Mouse (Mus musculus) forebrain, embryonic 16.5 days (tissue): ENCODE measurements around the gene Sort1. TPM values are rescaled to one million over a fixed set of nuclear protein-coding genes. Genes with fewer than 3 reads are reported as not detected.

Experiments
- ATAC-seq: fragments of 200-750 bp; cut with Nextera tagmentation; 2 replicates; pipeline ENCODE4 v1.8.0; 2017; ENCODE audit warnings: mild to moderate bottlenecking, moderate library complexity
- H3K27ac ChIP-seq: fragments of 300-500 bp; sonication (generic); 2 replicates; pipeline ENCODE4 v1.5.1; 2014; ENCODE audit warnings: low read length, control low read depth
- H3K27me3 ChIP-seq: fragments of 300-500 bp; sonication (generic); replicated peaks from 2 replicates; pipeline ENCODE4 v1.6.1; 2014; ENCODE audit warnings: low read length; ENCODE audit not compliant: control insufficient read depth, insufficient read depth
- H3K36me3 ChIP-seq: fragments of 300-500 bp; sonication (generic); 2 replicates; pipeline ENCODE4 v1.6.1; 2014; ENCODE audit not compliant: control insufficient read depth, insufficient read depth
- H3K4me1 ChIP-seq: fragments of 300-500 bp; sonication (generic); replicated peaks from 2 replicates; pipeline ENCODE4 v1.6.1; 2014; ENCODE audit warnings: low read length; ENCODE audit not compliant: control insufficient read depth, insufficient read depth
- H3K4me2 ChIP-seq: fragments of 300-500 bp; sonication (generic); 2 replicates; pipeline ENCODE4 v1.6.1; 2014; ENCODE audit warnings: mild to moderate bottlenecking, low read length, control low read depth
- H3K4me3 ChIP-seq: fragments of 300-500 bp; sonication (generic); replicated peaks from 2 replicates; pipeline ENCODE4 v1.5.1; 2014; ENCODE audit warnings: mild to moderate bottlenecking, low read length, control low read depth
- H3K9ac ChIP-seq: fragments of 300-500 bp; sonication (generic); replicated peaks from 2 replicates; pipeline ENCODE4 v1.6.1; 2014; ENCODE audit warnings: low read depth, low read length, control low read depth
- H3K9me3 ChIP-seq: fragments of 300-500 bp; sonication (generic); 2 replicates; pipeline ENCODE4 v1.6.1; 2016; ENCODE audit warnings: low read length; ENCODE audit not compliant: control insufficient read depth
- WGBS: fragments of 180-500 bp; shearing (Covaris S2); extraction: QIAGEN DNeasy Blood & Tissue Kit; methylation state at CpG from one replicate; pipeline ENCODE4 v1.1.7; 2014; 5-methylcytosine and 5-hydroxymethylcytosine counted together
- polyA plus RNA-seq: library from polyadenylated mRNA; unstranded; fragments of >200 nt; fragmentation: Nextera tagmentation; extraction: Ambion mirVana; gene quantifications from 2 replicates; pipeline ENCODE4 v1.2.1, GENCODE M21; 2015

Sort1 gene
- polyA plus RNA-seq, 1 experiment from 2014 or later, result 19.5 TPM

DNA sequence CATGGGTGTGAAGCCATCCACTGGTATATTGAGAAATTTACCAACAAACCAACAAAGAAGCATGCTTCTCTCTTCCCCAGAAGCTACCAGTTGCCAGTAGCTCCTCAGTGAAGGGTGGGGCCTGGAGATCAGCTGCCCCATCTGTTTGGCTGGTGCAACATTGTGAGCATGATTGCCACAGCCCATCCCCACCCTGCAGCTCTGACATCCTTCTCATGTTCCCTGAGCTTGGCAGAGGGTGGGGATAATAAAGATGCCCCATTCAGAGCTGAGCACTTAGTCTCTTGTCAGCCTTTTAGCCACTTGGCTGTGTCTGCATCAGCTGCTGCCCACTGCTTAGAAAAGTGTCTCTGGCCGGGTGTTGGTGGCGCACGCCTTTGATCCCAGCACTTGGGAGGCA is 39.1 kb downstream of the Sort1 start:
- H3K4me1 ChIP-seq, result peaks cover 21% of the 10 kb centered on the region
- no peak overlapping the region for H3K4me3 ChIP-seq
- peaks cover 3% of the 10 kb centered on the region; the same call in 1 of the 2 replicates for H3K9me3 ChIP-seq
- no peak overlapping the region for H3K27ac ChIP-seq
- no peak for ATAC-seq
- WGBS, result 71% methylated on average over 3 of the region's 3 CpGs
- peaks cover 7% of the 10 kb centered on the region for H3K36me3 ChIP-seq
- no peak overlapping the region for H3K4me2 ChIP-seq
- no peaks in the 10 kb centered on the region for H3K27me3 ChIP-seq
- no peak overlapping the region for H3K9ac ChIP-seq

GRCm38 (mm10) chr3:108324837-108325236 is 41.0 kb downstream of the Sort1 start:
- H3K4me3 ChIP-seq, result no peak overlapping the region
- H3K9ac ChIP-seq, result no peak overlapping the region
- no peak for ATAC-seq
- WGBS, result 61% methylated on average over 4 of the region's 4 CpGs
- no peaks in the 10 kb centered on the region for H3K27me3 ChIP-seq
- no peak overlapping the region for H3K4me2 ChIP-seq
- H3K27ac ChIP-seq, result peak overlapping the region; percentile 68
- peaks cover 29% of the 10 kb centered on the region for H3K4me1 ChIP-seq
- peaks cover 3% of the 10 kb centered on the region; the same call in 1 of the 2 replicates for H3K9me3 ChIP-seq
- peaks cover 7% of the 10 kb centered on the region for H3K36me3 ChIP-seq

- no peaks in the 10 kb centered on the region for H3K27me3 ChIP-seq
- H3K27ac ChIP-seq, result no peak overlapping the region; the same call in 1 of the 2 replicates
- WGBS, result 90% methylated on average over 9 of the region's 9 CpGs
- no peak overlapping the region for H3K4me2 ChIP-seq
- peaks cover 3% of the 10 kb centered on the region; the same call in 1 of the 2 replicates for H3K9me3 ChIP-seq
- H3K9ac ChIP-seq, result no peak overlapping the region
- no peak for ATAC-seq
- H3K36me3 ChIP-seq, result peaks cover 9% of the 10 kb centered on the region
- H3K4me3 ChIP-seq, result no peak overlapping the region
- peaks cover 29% of the 10 kb centered on the region for H3K4me1 ChIP-seq
Measured at GRCm38 (mm10) chr3:108325521-108325920, 41.6 kb downstream of the Sort1 start.

GRCm38 (mm10) chr3:108327275-108327674 is 43.4 kb downstream of the Sort1 start:
- Histone ChIP-seq H3K4me1 (peaks cover 27% of the 10 kb centered on the region), H3K36me3 (peaks cover 16% of the 10 kb centered on the region), H3K27me3 (no peaks in the 10 kb centered on the region), H3K4me3 (no peak overlapping the region), H3K9ac (no peak overlapping the region), H3K4me2 (no peak overlapping the region), H3K9me3 (peaks cover 3% of the 10 kb centered on the region; the same call in 1 of the 2 replicates), H3K27ac (peak overlapping the region; percentile 93)
- ATAC-seq, result peak; percentile 58
- 65% methylated on average over 8 of the region's 8 CpGs for WGBS

DNA sequence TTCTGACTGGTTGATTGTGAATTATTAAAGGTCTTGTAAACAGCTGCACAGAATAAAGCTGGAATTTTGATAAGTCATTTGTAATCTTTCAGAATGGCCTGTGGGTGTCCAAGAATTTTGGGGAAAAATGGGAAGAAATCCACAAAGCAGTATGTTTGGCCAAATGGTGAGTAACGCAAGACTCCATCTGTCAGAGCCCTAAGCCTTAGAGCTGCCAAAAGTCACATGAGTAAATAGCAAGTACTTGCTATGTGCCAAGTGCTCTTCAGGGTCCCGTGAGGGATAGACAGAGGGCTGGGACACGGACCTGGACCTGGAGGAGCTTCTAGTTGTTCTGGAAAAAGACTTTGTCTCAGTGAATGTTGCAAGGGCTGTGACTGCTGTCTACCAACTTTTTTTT is 44.0 kb downstream of the Sort1 start:
- H3K36me3 ChIP-seq, result peaks cover 23% of the 10 kb centered on the region
- peak; percentile 57 for ATAC-seq
- H3K4me1 ChIP-seq, result peaks cover 27% of the 10 kb centered on the region
- 49% methylated on average over 3 of the region's 3 CpGs for WGBS
- no peaks in the 10 kb centered on the region for H3K27me3 ChIP-seq
- H3K27ac ChIP-seq, result peak overlapping the region; percentile 93
- no peak overlapping the region for H3K4me3 ChIP-seq
- no peak overlapping the region for H3K4me2 ChIP-seq
- H3K9me3 ChIP-seq, result peaks cover 3% of the 10 kb centered on the region; the same call in 1 of the 2 replicates
- no peak overlapping the region for H3K9ac ChIP-seq

- 28% methylated on average over 9 of the region's 9 CpGs for WGBS
Measured at GRCm38 (mm10) chr3:108328441-108328841, 44.6 kb downstream of the Sort1 start.

GRCm38 (mm10) chr3:108330812-108331211 is 46.9 kb downstream of the Sort1 start:
- Histone ChIP-seq H3K9me3 (no peaks in the 10 kb centered on the region), H3K27ac (no peak overlapping the region), H3K36me3 (peaks cover 26% of the 10 kb centered on the region), H3K4me1 (peaks cover 22% of the 10 kb centered on the region), H3K4me2 (no peak overlapping the region), H3K4me3 (no peak overlapping the region), H3K27me3 (no peaks in the 10 kb centered on the region), H3K9ac (no peak overlapping the region)
- ATAC-seq, result no peak
- 92% methylated on average over 6 of the region's 6 CpGs for WGBS

More at GRCm38 (mm10) chr3:108328441-108328841, 44.6 kb downstream of the Sort1 start:
- peaks cover 3% of the 10 kb centered on the region; the same call in 1 of the 2 replicates for H3K9me3 ChIP-seq
- no peaks in the 10 kb centered on the region for H3K27me3 ChIP-seq
- no peak overlapping the region; the same call in 1 of the 2 replicates for H3K9ac ChIP-seq
- peaks cover 27% of the 10 kb centered on the region for H3K4me1 ChIP-seq
- peak overlapping the region; percentile 19; the same call in 1 of the 2 replicates for H3K4me2 ChIP-seq
- ATAC-seq, result peak; percentile 86
- no peak overlapping the region for H3K4me3 ChIP-seq
- H3K27ac ChIP-seq, result peak overlapping the region; percentile 93
- H3K36me3 ChIP-seq, result peaks cover 26% of the 10 kb centered on the region

GRCm38 (mm10) chr3:108336878-108337277 is 53.0 kb downstream of the Sort1 start:
- Histone ChIP-seq H3K9ac (no peak overlapping the region), H3K27ac (no peak overlapping the region), H3K4me3 (no peak overlapping the region), H3K4me1 (no peaks in the 10 kb centered on the region), H3K27me3 (no peaks in the 10 kb centered on the region), H3K9me3 (no peaks in the 10 kb centered on the region), H3K4me2 (no peak overlapping the region), H3K36me3 (peaks cover 51% of the 10 kb centered on the region)
- ATAC-seq, result no peak
- 93% methylated on average over 5 of the region's 5 CpGs for WGBS

- 88% methylated on average over 2 of the region's 2 CpGs for WGBS
- H3K4me1 ChIP-seq, result no peaks in the 10 kb centered on the region
- H3K27me3 ChIP-seq, result no peaks in the 10 kb centered on the region
- H3K27ac ChIP-seq, result no peak overlapping the region
- H3K9me3 ChIP-seq, result no peaks in the 10 kb centered on the region
- peaks cover 56% of the 10 kb centered on the region for H3K36me3 ChIP-seq
- ATAC-seq, result no peak
- H3K9ac ChIP-seq, result no peak overlapping the region
- H3K4me3 ChIP-seq, result no peak overlapping the region
- H3K4me2 ChIP-seq, result no peak overlapping the region
Measured at GRCm38 (mm10) chr3:108341040-108341439, 57.2 kb downstream of the Sort1 start.

- Histone ChIP-seq H3K4me1 (no peaks in the 10 kb centered on the region), H3K36me3 (peaks cover 62% of the 10 kb centered on the region), H3K9me3 (no peaks in the 10 kb centered on the region), H3K9ac (no peak overlapping the region), H3K27me3 (no peaks in the 10 kb centered on the region), H3K4me2 (no peak overlapping the region), H3K27ac (no peak overlapping the region), H3K4me3 (no peak overlapping the region)
- WGBS, result 79% methylated on average over 7 of the region's 7 CpGs
- no peak for ATAC-seq
Measured at GRCm38 (mm10) chr3:108342185-108342584, 58.3 kb downstream of the Sort1 start.
